12 mouse cellular contexts compared by ENCODE assay signal in the genomic region with DNA sequence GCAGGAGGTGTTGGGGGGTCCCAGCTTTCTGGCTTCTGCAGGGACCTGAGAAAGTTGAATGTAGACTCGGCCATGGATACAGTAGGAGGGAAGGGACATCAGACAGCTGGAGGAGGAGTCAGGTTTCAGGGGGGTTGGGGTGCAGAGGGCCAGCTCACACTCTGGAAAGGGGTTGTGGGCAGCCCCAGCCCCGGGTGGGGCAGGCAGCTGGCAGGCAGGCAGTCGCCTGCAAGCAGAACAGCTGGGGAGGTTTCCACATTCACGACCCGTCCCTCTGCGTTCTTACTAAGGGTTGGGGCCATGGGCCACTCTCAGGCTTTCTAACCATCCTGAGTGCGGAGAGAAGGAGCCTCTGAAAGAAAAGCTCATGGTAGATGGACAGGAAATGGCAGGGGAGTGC. TPM values are rescaled to one million over a fixed set of nuclear protein-coding genes. Genes with fewer than 3 reads are reported as not detected.
A peak's percentile ranks its signal among the peaks of the same experiment; 100 is the strongest.
DNase-seq lines count a peak whose midpoint lies in the region; ATAC-seq and TF ChIP-seq lines count a peak whose summit lies in the region.
"Had no signal": no experiment of that assay in that cellular context is flagged by ENCODE, and none has a peak within 500 bp of the region (broad histone marks: within the 10 kb centered on the region; RNA-seq: fewer than 3 reads in every experiment).

No protein-coding gene starts in this region.

- H3K9me3 ChIP-seq in heart, embryonic 13.5 days = no peaks in the 10 kb centered on the region
- H3K9me3 ChIP-seq in heart, embryonic 11.5 days (replicated peaks; ENCODE audit: control insufficient read depth, low read length) = no peaks in the 10 kb centered on the region
- H3K9me3 ChIP-seq in lung, postnatal 0 days (ENCODE audit: low read length) = no peaks in the 10 kb centered on the region
- no peaks in the 10 kb centered on the region for H3K9me3 ChIP-seq in hindbrain, postnatal 0 days (ENCODE audit: low read length)
- no peaks in the 10 kb centered on the region for H3K9me3 ChIP-seq in stomach, embryonic 15.5 days
- H3K9me3 ChIP-seq: hindbrain, embryonic 15.5 days had no signal

- no peak overlapping the region for H3K4me2 ChIP-seq in heart, embryonic 13.5 days
- H3K4me2 ChIP-seq in heart, embryonic 11.5 days = no peak overlapping the region
- H3K4me2 ChIP-seq in lung, postnatal 0 days (replicated peaks; ENCODE audit: low read depth, low read length) = no peak overlapping the region
- no peak overlapping the region for H3K4me2 ChIP-seq in hindbrain, postnatal 0 days (ENCODE audit: low read depth, low read length)
- H3K4me2 ChIP-seq in stomach, embryonic 15.5 days = no peak overlapping the region
- H3K4me2 ChIP-seq: hindbrain, embryonic 15.5 days had no signal

- 65% methylated on average over 7 of the region's 7 CpGs for WGBS in heart, embryonic 13.5 days
- 62% methylated on average over 7 of the region's 7 CpGs for WGBS in heart, embryonic 11.5 days (ENCODE audit: insufficient replicate concordance)
- 40% methylated on average over 7 of the region's 7 CpGs for WGBS in lung, postnatal 0 days
- WGBS in hindbrain, postnatal 0 days = 61% methylated on average over 7 of the region's 7 CpGs
- 42% methylated on average over 7 of the region's 7 CpGs for WGBS in stomach, embryonic 15.5 days

- 0 out of 2 replicates have a peak, but pooled peaks cover 4% of the 10 kb centered on the region for H3K36me3 ChIP-seq in heart, embryonic 13.5 days
- H3K36me3 ChIP-seq in heart, embryonic 11.5 days (ENCODE audit: control insufficient read depth, insufficient read depth, low read length) = no peaks in the 10 kb centered on the region
- H3K36me3 ChIP-seq in lung, postnatal 0 days (ENCODE audit: insufficient read depth, low read length) = no peaks in the 10 kb centered on the region
- H3K36me3 ChIP-seq in hindbrain, postnatal 0 days (ENCODE audit: insufficient read depth, low read length) = peaks cover 11% of the 10 kb centered on the region
- no peaks in the 10 kb centered on the region for H3K36me3 ChIP-seq in stomach, embryonic 15.5 days

- H3K4me1 ChIP-seq in heart, embryonic 13.5 days = peaks cover 86% of the 10 kb centered on the region
- H3K4me1 ChIP-seq in heart, embryonic 11.5 days (ENCODE audit: control insufficient read depth, insufficient read depth, low read length) = peaks cover 65% of the 10 kb centered on the region
- H3K4me1 ChIP-seq in lung, postnatal 0 days (ENCODE audit: insufficient read depth, low read depth, low read length) = peaks cover 37% of the 10 kb centered on the region; the same call in 1 of the 2 replicates
- H3K4me1 ChIP-seq in hindbrain, postnatal 0 days (ENCODE audit: insufficient read depth, low read length) = peaks cover 55% of the 10 kb centered on the region
- peaks cover 59% of the 10 kb centered on the region for H3K4me1 ChIP-seq in stomach, embryonic 15.5 days

- TF ChIP-seq EP300 in lung, postnatal 0 days (IDR thresholded peaks at IDR 0.05) = no peak

- peak; percentile 57 for DNase-seq in lung, postnatal 0 days (ENCODE audit: low spot score)
- no peak for DNase-seq in lung, adult 18-20 months
- DNase-seq in hindbrain, postnatal 0 days (ENCODE audit: low spot score) = no peak
- no peak for DNase-seq in adrenal gland, adult 8-10 months
- DNase-seq: liver, postnatal 0 days; right cerebral cortex, postnatal 25 days; thymus, adult 2 months had no signal

- no peaks in the 10 kb centered on the region for H3K27me3 ChIP-seq in heart, embryonic 13.5 days (replicated peaks)
- no peaks in the 10 kb centered on the region; the same call in 1 of the 2 replicates for H3K27me3 ChIP-seq in heart, embryonic 11.5 days (ENCODE audit: control insufficient read depth, insufficient read depth, low read length)
- no peaks in the 10 kb centered on the region for H3K27me3 ChIP-seq in lung, postnatal 0 days (replicated peaks; ENCODE audit: insufficient read depth, low read length)
- no peaks in the 10 kb centered on the region for H3K27me3 ChIP-seq in hindbrain, postnatal 0 days (ENCODE audit: insufficient read depth, low read length)
- no peaks in the 10 kb centered on the region for H3K27me3 ChIP-seq in stomach, embryonic 15.5 days (replicated peaks)
- H3K27me3 ChIP-seq: CH12.LX; hindbrain, embryonic 15.5 days had no signal

- ATAC-seq in heart, embryonic 13.5 days (ENCODE audit: extremely low read depth, insufficient number of reproducible peaks, low FRiP score, low TSS enrichment) = no peak
- ATAC-seq in heart, embryonic 11.5 days (replicated peaks; ENCODE audit: insufficient number of reproducible peaks, low FRiP score, low TSS enrichment) = no peak
- ATAC-seq in lung, postnatal 0 days = peak; percentile 5; the same call in 1 of the 2 replicates
- no peak for ATAC-seq in hindbrain, postnatal 0 days
- no peak for ATAC-seq in stomach, embryonic 15.5 days (ENCODE audit: insufficient read depth, low FRiP score, low read depth)
- ATAC-seq: liver, postnatal 0 days had no signal

- TF ChIP-seq CTCF in lung, postnatal 0 days (IDR thresholded peaks at IDR 0.05) = no peak
- no peak for TF ChIP-seq CTCF in hindbrain, postnatal 0 days (IDR thresholded peaks at IDR 0.05; ENCODE audit: low read depth)

- H3K27ac ChIP-seq in heart, embryonic 13.5 days (replicated peaks) = peak overlapping the region; percentile 93
- H3K27ac ChIP-seq in heart, embryonic 11.5 days (ENCODE audit: low read depth, low read length) = no peak overlapping the region
- peak overlapping the region; percentile 81; the same call in 1 of the 2 replicates for H3K27ac ChIP-seq in lung, postnatal 0 days (ENCODE audit: low read length)
- peak overlapping the region; percentile 83 for H3K27ac ChIP-seq in hindbrain, postnatal 0 days
- H3K27ac ChIP-seq in stomach, embryonic 15.5 days = peak overlapping the region; percentile 49

- H3K9ac ChIP-seq in heart, embryonic 13.5 days = peak overlapping the region; percentile 70
- H3K9ac ChIP-seq in heart, embryonic 11.5 days (ENCODE audit: low read depth, low read length) = no peak overlapping the region
- no peak overlapping the region for H3K9ac ChIP-seq in lung, postnatal 0 days (replicated peaks; ENCODE audit: low read depth)
- H3K9ac ChIP-seq in hindbrain, postnatal 0 days (replicated peaks; ENCODE audit: low read length) = no peak overlapping the region
- no peak overlapping the region for H3K9ac ChIP-seq in stomach, embryonic 15.5 days
- H3K9ac ChIP-seq: hindbrain, embryonic 15.5 days; liver, postnatal 0 days had no signal

- no peak overlapping the region for H3K4me3 ChIP-seq in heart, embryonic 13.5 days
- H3K4me3 ChIP-seq in heart, embryonic 11.5 days (ENCODE audit: low read depth, low read length) = no peak overlapping the region
- no peak overlapping the region for H3K4me3 ChIP-seq in lung, postnatal 0 days (ENCODE audit: low read depth, low read length)
- H3K4me3 ChIP-seq in hindbrain, postnatal 0 days (ENCODE audit: low read length) = no peak overlapping the region
- no peak overlapping the region for H3K4me3 ChIP-seq in stomach, embryonic 15.5 days (replicated peaks)
- H3K4me3 ChIP-seq: hindbrain, embryonic 15.5 days had no signal

RNA-seq across cellular contexts. Expression of a gene that starts 4.1 kb away (rescaled TPM):
- 6.0 and 6.4 TPM in 2 replicates for polyA plus RNA-seq in heart, embryonic 13.5 days (2015; fragmentation: Nextera tagmentation; extraction: Ambion mirVana)
- 9.2 and 9.5 TPM in 2 replicates for polyA plus RNA-seq in heart, embryonic 11.5 days (2014; fragmentation: Nextera tagmentation; extraction: Ambion mirVana)
- 13.8 and 16.6 TPM in 2 replicates for polyA plus RNA-seq in lung, postnatal 0 days (2015; fragmentation: Nextera tagmentation; extraction: Ambion mirVana)
- 76.2 and 81.0 TPM in 2 replicates for total RNA-seq in hindbrain, postnatal 0 days (2014; rRNA removed)
- 32.9 TPM in 2 replicates for polyA plus RNA-seq in hindbrain, postnatal 0 days (2015; fragmentation: Nextera tagmentation; extraction: Ambion mirVana)
- polyA plus RNA-seq in stomach, embryonic 15.5 days (2015; fragmentation: Nextera tagmentation; extraction: Ambion mirVana) = 15.9 and 16.2 TPM in 2 replicates
- 10 to 100 TPM; 19.5 to 28.8 (median 25.1) TPM for total RNA-seq in adrenal gland, adult 8-10 months (2022)
